Mouse (Mus musculus): Measurements from ENCODE around the gene Wdr5. TPM values are rescaled to one million over a fixed set of nuclear protein-coding genes. Genes with fewer than 3 reads are reported as not detected.

Gene Wdr5
- polyA plus RNA-seq, 1 experiment from 2014 or later: 30.2 TPM

DNA sequence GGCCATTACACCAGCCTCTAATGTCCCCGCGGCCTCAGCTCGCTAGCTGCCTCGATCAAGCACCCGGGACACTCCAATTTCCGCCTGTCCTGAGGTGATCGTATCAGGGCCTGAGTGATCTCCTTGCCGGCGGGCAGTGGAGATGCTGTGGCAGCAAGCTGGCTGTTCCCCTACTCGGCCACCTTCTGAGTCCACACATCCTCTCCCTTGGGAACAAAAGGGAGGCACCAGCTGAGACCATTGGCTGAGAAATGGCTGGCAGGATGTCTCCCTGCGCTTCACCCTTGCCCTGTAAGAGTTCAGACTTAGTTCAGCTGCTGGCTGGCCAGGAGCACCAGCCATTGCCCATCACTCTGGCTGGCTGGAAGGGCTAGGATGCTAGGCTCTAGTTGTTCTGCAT lies 67.2 kb downstream of the Wdr5 start:
- Histone ChIP-seq H3K27ac (replicated peaks in 1 of 2; ENCODE audit: control insufficient read depth in 1 of 2, insufficient read depth in 1 of 2, low read depth in 2 of 2, low read length in 2 of 2) (no peak overlapping the region), H3K4me1 (ENCODE audit: control insufficient read depth in 2 of 2, insufficient read depth in 2 of 2, low read length in 2 of 2) (no peaks in the 10 kb centered on the region; a peak in 1 of 4 replicates), H3K9me3 (ENCODE audit: control insufficient read depth, low read length) (no peaks in the 10 kb centered on the region), H3K27me3 (ENCODE audit: control insufficient read depth, insufficient read depth, low read length) (no peaks in the 10 kb centered on the region; the same call in 1 of the 2 replicates), H3K36me3 (ENCODE audit: control insufficient read depth, insufficient read depth, low read length) (no peaks in the 10 kb centered on the region), H3K4me3 (ENCODE audit: control insufficient read depth in 1 of 2, insufficient read depth in 1 of 2, low read depth in 1 of 2, low read length in 2 of 2) (no peak overlapping the region), H3K9ac (ENCODE audit: low read length) (no peak overlapping the region), H3K4me2 (ENCODE audit: low read length) (no peak overlapping the region)
- 45% methylated on average over 11 of the region's 11 CpGs for WGBS
- no peak for ATAC-seq (ENCODE audit: insufficient number of reproducible peaks, insufficient read depth, low FRiP score, low read depth)

DNA sequence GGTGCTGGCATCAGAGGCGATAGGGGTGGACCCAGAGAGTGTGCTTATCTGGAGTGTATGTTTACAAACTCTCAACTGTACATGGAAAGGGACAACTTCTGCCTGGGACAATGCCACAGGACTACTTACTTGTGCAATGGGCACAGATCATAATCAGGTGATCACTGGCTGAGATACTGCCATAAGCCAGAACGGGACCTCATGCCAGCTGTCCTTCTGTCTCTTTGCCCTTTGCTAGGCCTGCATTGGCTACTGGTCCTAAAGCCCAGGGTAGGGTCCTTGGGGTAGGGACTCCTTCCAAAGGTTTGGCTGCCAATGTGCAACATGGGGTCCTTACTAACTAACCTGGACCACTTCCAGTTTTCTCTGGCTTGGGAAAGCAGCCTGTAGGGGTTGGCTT lies 68.1 kb downstream of the Wdr5 start:
- 89% methylated on average over 2 of the region's 2 CpGs for WGBS
- H3K36me3 ChIP-seq (ENCODE audit: control insufficient read depth, insufficient read depth, low read length): no peaks in the 10 kb centered on the region

GRCm38 (mm10) chr2:27584546-27584945 lies 69.6 kb downstream of the Wdr5 start:
- Histone ChIP-seq H3K4me2 (ENCODE audit: low read length) (no peak overlapping the region), H3K27ac (replicated peaks in 1 of 2; ENCODE audit: control insufficient read depth in 1 of 2, insufficient read depth in 1 of 2, low read depth in 2 of 2, low read length in 2 of 2) (no peak overlapping the region), H3K9me3 (ENCODE audit: control insufficient read depth, low read length) (no peaks in the 10 kb centered on the region), H3K9ac (ENCODE audit: low read length) (no peak overlapping the region), H3K4me1 (ENCODE audit: control insufficient read depth in 2 of 2, insufficient read depth in 2 of 2, low read length in 2 of 2) (no peaks in the 10 kb centered on the region; a peak in 1 of 4 replicates), H3K4me3 (ENCODE audit: control insufficient read depth in 1 of 2, insufficient read depth in 1 of 2, low read depth in 1 of 2, low read length in 2 of 2) (no peak overlapping the region), H3K27me3 (ENCODE audit: control insufficient read depth, insufficient read depth, low read length) (no peaks in the 10 kb centered on the region), H3K36me3 (ENCODE audit: control insufficient read depth, insufficient read depth, low read length) (no peaks in the 10 kb centered on the region)
- ATAC-seq (ENCODE audit: insufficient number of reproducible peaks, insufficient read depth, low FRiP score, low read depth): no peak
- WGBS: 93% methylated on average over 13 of the region's 13 CpGs

More for the DNA sequence above, 68.1 kb downstream of the Wdr5 start:
- Histone ChIP-seq H3K27me3 (ENCODE audit: control insufficient read depth, insufficient read depth, low read length) (no peaks in the 10 kb centered on the region; the same call in 1 of the 2 replicates), H3K4me3 (ENCODE audit: control insufficient read depth in 1 of 2, insufficient read depth in 1 of 2, low read depth in 1 of 2, low read length in 2 of 2) (no peak overlapping the region), H3K4me1 (ENCODE audit: control insufficient read depth in 2 of 2, insufficient read depth in 2 of 2, low read length in 2 of 2) (no peaks in the 10 kb centered on the region; a peak in 1 of 4 replicates), H3K27ac (replicated peaks in 1 of 2; ENCODE audit: control insufficient read depth in 1 of 2, insufficient read depth in 1 of 2, low read depth in 2 of 2, low read length in 2 of 2) (no peak overlapping the region), H3K4me2 (ENCODE audit: low read length) (no peak overlapping the region), H3K9ac (ENCODE audit: low read length) (no peak overlapping the region), H3K9me3 (ENCODE audit: control insufficient read depth, low read length) (no peaks in the 10 kb centered on the region)
- ATAC-seq (ENCODE audit: insufficient number of reproducible peaks, insufficient read depth, low FRiP score, low read depth): no peak

Other genes with a start within 250 kb of the Wdr5 start
- 3.6 and 4.1 TPM in 2 replicates for gene Vav2, start 88.1 kb upstream of the Wdr5 start, polyA plus RNA-seq (2014; fragmentation: Nextera tagmentation; extraction: Ambion mirVana)
- gene Brd3os, start 72.8 kb upstream of the Wdr5 start, polyA plus RNA-seq (2014; fragmentation: Nextera tagmentation; extraction: Ambion mirVana): 3.7 and 4.6 TPM in 2 replicates
- 70.8 and 74.8 TPM in 2 replicates for gene Brd3, start 7.5 kb upstream of the Wdr5 start, polyA plus RNA-seq (2014; fragmentation: Nextera tagmentation; extraction: Ambion mirVana)
- gene Rxra, start 161.3 kb downstream of the Wdr5 start, polyA plus RNA-seq (2014; fragmentation: Nextera tagmentation; extraction: Ambion mirVana): 5.2 and 5.7 TPM in 2 replicates

Measured in heart, embryonic 14.5 days (tissue).